Mouse (Mus musculus): ENCODE data around the gene Aes.

- no peak for TF ChIP-seq TAL1 (IDR thresholded peaks at IDR 0.05; ENCODE audit: low read length)
- TF ChIP-seq GATA1 (IDR thresholded peaks at IDR 0.05; ENCODE audit: low read length) = no peak
Observed at GRCm38 (mm10) chr10:81598871-81599270, 39.6 kb downstream of the Aes start.
